Mouse (Mus musculus): ENCODE data around the gene Dbn1.

Dbn1 gene

DNA sequence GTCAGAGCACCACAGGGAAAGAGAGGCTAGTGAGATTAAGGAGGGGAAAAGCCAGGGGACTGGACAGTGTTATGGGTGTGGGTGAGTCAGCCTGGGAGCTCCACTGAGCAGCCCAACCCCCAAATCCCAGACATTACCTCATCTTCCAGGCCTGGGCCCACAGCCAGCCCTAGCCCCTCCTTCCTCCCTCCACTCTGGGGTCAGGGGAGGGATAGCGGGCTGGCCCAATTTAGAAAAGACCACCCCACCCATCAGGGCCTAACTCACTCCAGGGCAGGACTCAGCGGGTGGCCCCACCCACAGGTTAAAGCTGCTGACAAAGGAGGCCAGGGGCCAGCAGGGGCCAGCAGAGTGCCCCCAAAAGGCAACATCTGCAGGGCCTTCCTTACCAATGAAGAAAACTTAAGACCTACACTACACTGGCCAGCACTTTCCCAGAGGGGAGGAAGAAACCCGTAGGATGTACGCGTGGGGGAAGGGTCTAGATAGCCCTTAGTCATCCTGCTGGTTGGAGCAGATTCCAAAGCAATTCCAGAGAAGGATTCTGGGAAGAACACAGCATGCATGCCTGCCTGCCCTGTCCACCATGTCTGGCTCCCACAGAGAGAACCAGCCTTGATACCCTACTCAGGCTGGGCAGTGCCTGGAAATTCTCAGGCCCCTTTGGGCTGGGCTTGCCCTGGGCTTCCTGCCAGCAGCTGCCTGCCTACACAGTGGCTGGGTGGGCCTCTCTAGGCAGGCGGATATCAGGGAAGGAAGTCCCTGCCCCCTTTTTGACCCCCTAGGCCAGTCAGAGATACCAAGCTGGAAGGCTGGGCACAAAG is 23.0 kb upstream of the Dbn1 start:
- intact Hi-C loops (cut with DNase I): no loop called here

GRCm38 (mm10) chr13:55510332-55510667 is 22.4 kb upstream of the Dbn1 start:
- intact Hi-C loops (cut with DNase I): no loop called here

DNA sequence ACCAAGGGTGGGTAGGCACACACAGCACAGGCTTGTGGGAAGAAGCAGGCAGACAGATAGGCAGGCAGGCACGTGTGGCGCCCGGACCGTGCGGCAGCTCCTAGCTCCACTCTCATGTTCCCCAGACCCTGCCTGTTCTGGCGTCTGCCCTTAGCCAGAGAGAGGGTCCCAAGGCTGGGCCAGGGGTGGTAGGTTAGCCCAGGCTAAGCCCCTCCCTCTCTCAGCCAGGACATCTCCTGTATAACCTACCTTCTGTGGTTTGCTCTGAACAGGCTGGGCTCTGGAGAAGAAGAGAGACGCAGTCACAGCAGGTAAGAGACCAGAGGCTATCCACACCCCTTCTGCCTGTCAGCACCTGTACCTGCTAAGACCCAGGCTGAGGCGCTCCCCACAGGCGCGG is 20.6 kb upstream of the Dbn1 start:
- intact Hi-C loops (cut with DNase I): no loop called here

- intact Hi-C loops (cut with DNase I): no loop called here
Measured at GRCm38 (mm10) chr13:55507877-55508276, 20.0 kb upstream of the Dbn1 start.

- intact Hi-C loops (cut with DNase I): no loop called here
Measured at GRCm38 (mm10) chr13:55506697-55507096, 18.8 kb upstream of the Dbn1 start.

DNA sequence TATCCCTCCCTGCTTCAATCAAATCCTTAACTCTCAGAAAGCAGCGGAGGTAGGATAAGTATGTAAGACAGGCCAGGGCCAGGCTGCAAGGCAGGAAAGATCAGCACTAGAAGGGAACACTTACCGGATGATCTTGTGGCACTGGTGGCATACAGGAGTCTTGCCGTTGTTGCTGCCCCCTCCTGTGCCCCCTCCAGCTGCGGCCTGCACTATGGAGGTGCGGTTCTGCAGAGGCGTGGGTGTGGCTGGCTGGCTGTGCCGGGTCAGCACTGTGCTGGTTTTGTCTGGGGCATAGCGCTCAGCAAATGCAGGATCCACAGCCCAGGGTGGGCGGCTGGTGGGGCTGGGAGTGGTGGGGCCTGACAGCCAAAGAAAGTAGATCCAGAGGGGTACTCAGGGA is 17.9 kb upstream of the Dbn1 start:
- intact Hi-C loops (cut with DNase I): no loop called here

DNA sequence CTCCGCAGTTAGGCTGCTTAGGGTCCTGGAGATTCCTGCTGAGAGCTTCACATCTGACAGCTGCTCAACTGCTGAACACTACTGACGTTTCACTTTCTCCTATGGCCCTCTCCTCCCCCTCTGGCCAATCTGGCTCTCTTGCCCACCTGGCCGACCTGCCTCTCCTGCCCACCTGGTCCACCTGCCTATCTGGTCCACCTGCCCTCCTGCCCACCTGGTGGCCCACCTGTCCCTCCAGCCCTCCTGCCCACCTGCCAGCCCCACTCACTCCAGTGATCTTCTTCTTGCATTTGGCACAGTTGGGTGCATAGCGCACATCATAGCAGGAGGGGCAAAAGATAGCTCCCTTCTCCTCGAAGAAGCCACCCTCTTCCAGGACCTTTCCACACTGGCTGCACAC is 16.5 kb upstream of the Dbn1 start:
- intact Hi-C loops (cut with DNase I): no loop called here

- intact Hi-C loops (cut with DNase I): no loop called here
Measured at GRCm38 (mm10) chr13:55502405-55502804, 14.5 kb upstream of the Dbn1 start.

DNA sequence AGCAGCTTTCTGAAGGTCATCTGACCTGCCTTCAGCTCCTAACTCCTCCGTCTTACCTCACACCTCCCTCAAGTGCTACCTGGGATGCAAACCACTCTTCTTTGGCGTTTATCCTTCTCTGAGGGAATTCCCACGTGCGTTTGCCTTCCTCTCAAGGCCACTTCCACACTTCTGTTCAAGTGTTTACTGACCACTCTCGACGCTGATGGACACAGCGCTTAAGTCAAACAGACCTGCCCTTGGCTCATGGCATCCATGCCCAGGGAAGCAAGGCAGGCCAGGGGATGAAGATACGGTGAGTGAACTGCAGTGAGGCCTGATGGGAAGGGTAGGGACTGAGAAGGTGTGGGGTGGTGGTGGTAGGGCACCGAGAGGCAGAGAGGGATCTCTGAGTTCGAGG is 12.7 kb upstream of the Dbn1 start:
- intact Hi-C loops (cut with DNase I): no loop called here

DNA sequence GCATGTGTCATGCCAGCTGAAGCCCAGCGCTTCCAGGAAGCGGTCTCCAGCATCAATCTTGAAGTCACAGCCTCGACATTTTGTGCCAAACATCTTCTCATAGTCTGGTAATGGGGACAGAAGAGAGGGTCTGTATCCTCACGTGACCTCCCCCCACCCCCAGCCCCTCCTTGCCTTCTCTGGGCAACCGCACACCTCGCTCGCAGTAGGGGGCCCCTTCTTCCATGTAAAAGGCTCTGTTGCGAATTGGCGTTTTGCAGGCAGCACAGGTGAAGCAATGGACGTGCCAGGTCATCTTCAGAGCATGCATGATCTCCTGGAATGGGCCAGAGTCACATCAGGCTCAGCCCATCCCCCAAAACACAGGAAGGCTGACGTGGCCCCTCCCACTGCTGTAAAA is 11.0 kb upstream of the Dbn1 start:
- intact Hi-C loops (cut with DNase I): no loop called here

DNA sequence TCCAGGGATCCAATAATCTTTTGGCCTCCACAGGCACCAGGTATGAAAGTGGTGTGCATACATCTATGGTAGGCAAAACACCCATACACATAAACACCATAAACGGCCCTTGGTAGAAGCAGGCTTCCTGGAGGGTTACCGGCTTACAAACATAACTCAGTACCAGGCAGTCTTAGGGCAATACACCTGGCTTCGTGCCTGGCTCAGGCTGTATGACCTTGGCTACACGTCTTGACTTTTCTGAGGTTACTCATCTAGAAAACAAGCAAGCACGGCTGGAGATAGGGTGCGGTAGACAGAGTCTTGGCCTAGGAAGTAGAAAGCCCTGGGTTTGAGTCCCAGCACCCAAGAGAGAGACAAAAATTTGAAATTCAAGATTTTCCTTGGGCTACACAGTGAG is 8.8 kb upstream of the Dbn1 start:
- intact Hi-C loops (cut with DNase I): no loop called here

DNA sequence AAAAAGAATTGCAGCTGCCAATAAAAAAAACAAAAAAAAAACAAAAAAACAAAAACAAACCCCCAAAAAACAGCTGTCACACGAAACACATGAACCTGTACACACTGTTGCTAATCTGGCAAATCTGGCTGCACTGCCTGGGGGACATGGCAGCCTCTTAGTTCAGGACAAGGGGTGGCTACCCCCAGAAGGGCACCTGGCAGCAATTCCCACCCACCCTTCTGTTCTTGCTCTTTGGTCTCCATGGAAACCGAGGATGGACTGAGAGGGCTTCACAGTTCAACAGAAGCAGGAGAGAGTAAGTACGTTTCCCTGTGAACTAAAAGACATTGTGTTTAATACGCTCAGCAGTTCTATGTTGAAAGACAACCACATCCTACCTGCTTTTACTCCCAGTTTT is 7.8 kb upstream of the Dbn1 start:
- intact Hi-C loops (cut with DNase I): no loop called here

DNA sequence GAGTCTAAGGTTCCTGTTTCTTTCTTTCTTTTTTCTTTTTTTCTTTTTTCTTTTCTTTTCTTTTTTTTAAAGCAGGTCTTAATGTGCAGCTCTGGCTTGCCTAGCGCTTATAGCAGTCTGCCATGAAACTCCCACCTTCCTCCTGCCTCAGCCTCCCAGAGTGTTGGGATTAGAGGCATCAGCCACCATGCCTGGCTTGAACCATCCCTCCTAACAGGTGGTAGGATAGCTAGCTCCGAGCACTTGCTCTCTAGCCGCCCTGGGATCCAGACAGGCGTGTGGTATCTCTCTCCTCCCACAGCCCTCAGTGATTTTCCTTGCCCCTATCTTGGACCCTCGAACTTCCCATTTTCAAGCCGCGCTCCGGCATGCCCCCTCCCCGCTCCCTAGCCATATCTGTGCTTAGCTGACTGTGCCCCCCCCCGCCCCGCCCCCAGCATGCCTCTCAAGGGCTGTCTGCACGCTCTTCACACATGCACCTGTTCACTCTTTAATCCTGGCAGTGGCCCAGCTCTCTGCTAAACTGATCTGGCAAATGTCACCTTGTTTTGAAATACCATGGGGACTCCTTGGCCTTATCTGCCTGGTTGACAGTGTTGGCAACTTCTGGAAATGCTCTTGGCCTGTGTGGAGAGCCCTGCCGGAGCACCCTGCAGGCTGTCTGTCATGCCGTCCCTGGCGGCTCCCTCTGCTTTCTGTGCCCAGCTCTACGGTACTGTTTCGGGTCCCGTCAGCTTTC is 7.1 kb upstream of the Dbn1 start:
- intact Hi-C loops (cut with DNase I): no loop called here

- intact Hi-C loops (cut with DNase I): no loop called here
Measured at GRCm38 (mm10) chr13:55494257-55494656, 6.3 kb upstream of the Dbn1 start.

DNA sequence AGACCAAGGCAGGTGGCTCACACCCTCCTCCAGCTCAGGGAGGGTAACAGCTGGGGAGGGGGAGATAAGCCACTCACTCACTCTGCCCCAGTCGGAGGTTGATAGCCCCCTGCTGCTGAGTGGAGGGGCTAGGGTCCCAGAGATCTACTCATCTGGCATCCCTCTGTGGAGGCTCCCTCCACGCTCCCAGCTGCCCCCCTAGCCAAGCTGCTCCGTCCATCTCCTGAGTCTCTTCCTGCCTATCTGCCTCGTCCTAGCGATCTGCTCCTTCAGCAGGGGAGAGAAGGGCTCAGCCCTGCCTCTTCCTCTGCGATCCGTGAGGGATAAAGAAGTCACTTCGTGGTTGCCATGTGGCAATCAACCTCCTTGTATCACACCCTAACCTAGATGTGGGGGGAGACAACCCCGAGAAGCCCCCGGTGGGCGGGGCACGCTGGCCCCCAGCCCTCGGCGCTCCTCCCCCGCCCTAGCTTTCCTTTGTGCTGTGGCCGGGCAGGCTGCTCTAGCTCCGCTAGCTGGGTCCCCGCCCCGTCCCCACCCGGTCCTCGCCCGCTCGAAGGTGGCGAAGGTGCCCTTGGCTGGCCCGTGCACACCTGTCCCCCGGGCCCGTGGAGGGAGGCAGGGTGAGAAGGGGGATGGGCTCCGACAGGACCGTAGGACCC is 864 bp downstream of the Dbn1 start:
- intact Hi-C loops (cut with DNase I): no loop called here

DNA sequence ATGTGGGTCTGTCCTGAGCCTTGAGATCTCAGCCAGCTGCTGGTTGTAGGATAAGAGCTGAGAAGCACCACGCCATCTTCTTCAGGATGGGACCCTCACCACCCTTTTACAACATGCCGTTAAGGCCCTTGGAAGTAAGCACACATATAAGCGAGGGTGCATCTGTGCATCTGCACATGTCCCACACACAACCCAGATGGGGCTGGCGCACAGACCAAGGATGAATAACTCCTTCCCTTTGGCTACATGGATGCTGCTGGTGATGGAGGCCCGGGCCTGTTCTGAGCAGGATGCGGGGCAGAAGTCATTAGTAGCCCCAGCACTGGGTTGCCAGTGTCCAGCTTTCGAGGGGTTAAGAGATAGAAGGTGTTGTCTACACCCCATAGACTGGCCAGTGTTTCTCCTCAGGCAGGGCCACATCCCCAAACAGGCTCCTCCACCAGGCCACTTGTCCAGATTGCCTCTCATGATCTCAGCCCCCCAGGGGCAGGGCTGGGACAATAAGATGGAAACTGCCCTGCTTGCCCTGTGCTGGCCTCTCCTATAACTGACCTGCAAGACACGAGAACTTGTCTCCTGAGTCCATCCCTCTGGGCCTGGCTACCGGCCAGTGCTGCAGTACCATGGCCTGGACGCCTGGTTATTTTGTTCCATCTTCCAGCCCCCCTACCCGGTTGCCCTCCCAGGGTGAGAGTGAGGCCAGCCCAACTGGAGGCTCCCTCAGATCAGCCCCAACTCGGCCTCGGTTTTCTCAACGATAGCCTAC is 1.7 kb downstream of the Dbn1 start:
- intact Hi-C loops (cut with DNase I): no loop called here

GRCm38 (mm10) chr13:55484520-55485088 is 3.3 kb downstream of the Dbn1 start:
- intact Hi-C loops (cut with DNase I): no loop called here

- intact Hi-C loops (cut with DNase I): no loop called here
Measured at GRCm38 (mm10) chr13:55483593-55483992, 4.3 kb downstream of the Dbn1 start.

- intact Hi-C loops (cut with DNase I): no loop called here
Measured at GRCm38 (mm10) chr13:55483071-55483470, 4.8 kb downstream of the Dbn1 start.

DNA sequence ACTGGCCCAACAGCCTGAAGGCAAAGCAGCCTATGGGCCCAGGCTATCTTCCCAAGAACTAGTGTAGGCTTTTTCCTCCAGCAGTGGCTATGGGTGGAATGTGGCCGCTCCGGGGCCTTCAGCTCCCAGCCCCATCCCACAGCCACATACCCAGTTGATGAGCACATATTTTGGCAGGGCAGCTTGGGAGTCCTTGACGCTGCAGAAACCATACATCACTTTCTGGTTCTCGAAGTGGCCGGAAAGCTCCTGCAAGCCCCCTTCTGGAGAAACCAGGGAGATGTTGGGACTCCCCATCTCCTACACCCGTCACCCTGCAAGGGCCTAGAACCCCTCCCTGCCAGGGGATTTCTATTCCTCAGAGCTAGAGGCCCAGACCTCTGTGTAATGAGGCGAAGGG is 5.4 kb downstream of the Dbn1 start:
- intact Hi-C loops (cut with DNase I): no loop called here

DNA sequence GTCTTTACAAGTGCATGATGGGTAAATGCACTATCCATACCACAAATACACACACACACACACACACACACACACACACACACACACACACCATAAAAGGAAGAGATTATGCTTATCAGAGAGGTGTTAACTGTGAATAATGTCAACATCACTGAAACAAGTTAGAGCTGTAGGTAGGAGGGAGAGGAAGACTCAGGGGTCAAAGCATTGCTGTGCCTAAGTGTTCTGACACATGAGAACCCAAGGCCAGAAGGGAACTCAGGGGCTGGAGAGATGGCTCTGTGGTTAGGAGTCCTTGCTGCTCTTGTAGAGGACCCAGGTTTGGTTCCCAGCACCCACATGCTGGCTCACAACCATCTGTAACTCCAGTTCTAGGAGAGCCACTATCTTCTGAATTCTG is 8.0 kb downstream of the Dbn1 start:
- intact Hi-C loops (cut with DNase I): loop anchor here (2.0 kb wide), 1 partner anchor 35 kb away; no protein-coding TSS in a partner anchor
